ENCODE assay signal across 8 mouse cellular contexts in the genomic region with DNA sequence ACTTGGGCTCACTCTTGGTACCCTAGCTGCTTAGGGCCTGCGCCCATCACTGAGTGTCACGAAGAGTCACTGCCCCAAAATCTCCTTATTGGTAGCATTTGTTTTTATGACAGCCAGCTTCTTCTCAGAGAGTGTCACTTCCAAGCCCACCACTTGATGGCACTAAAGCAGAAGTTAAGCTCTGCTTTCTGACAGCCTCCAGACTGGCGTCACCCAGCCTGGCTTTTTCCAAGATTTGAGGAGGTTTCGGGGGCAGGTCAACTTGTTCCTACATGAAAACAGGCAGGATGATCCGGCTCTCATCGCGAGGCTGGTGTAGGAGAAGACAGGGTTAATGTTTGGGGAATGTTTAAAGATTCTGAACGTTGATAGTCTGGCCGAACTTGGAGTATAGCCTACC. TPM values are rescaled to one million over a fixed set of nuclear protein-coding genes. Genes with fewer than 3 reads are reported as not detected.
A peak's percentile ranks its signal among the peaks of the same experiment; 100 is the strongest.
DNase-seq lines count a peak whose midpoint lies in the region; ATAC-seq and TF ChIP-seq lines count a peak whose summit lies in the region.

No protein-coding gene starts in this region.

- 0 out of 2 replicates have a peak, but pooled peaks have one; percentile 6 for ATAC-seq in embryonic facial prominence, embryonic 12.5 days (ENCODE audit: insufficient number of reproducible peaks, insufficient read depth, low FRiP score, low TSS enrichment)
- peak; percentile 28 for ATAC-seq in limb, embryonic 13.5 days (ENCODE audit: low FRiP score, low read depth)
- ATAC-seq in stomach, postnatal 0 days (ENCODE audit: low FRiP score, low TSS enrichment) = no peak; the same call in 1 of the 2 replicates

- H3K9ac ChIP-seq in embryonic facial prominence, embryonic 12.5 days = no peak overlapping the region
- H3K9ac ChIP-seq in limb, embryonic 13.5 days = 0 out of 2 replicates have a peak overlapping the region, but pooled peaks have one; percentile 2
- no peak overlapping the region for H3K9ac ChIP-seq in stomach, postnatal 0 days (ENCODE audit: low read length)

- no peak overlapping the region for H3K4me3 ChIP-seq in embryonic facial prominence, embryonic 12.5 days
- H3K4me3 ChIP-seq in kidney, adult 2 months (ENCODE audit: insufficient read depth, low read depth, low read length) = no peak overlapping the region
- H3K4me3 ChIP-seq in limb, embryonic 13.5 days = no peak overlapping the region
- no peak overlapping the region for H3K4me3 ChIP-seq in stomach, postnatal 0 days (ENCODE audit: low read depth, low read length)

- peaks cover 63% of the 10 kb centered on the region for H3K4me1 ChIP-seq in embryonic facial prominence, embryonic 12.5 days
- H3K4me1 ChIP-seq in kidney, adult 2 months (ENCODE audit: control insufficient read depth, insufficient read depth, low read length) = peaks cover 18% of the 10 kb centered on the region
- peaks cover 61% of the 10 kb centered on the region for H3K4me1 ChIP-seq in limb, embryonic 13.5 days
- peaks cover 4% of the 10 kb centered on the region; the same call in 1 of the 2 replicates for H3K4me1 ChIP-seq in stomach, postnatal 0 days (replicated peaks; ENCODE audit: control insufficient read depth, insufficient read depth)

- TF ChIP-seq EP300 in stomach, postnatal 0 days (optimal IDR thresholded peaks at IDR 0.05) = no peak

- no peaks in the 10 kb centered on the region for H3K9me3 ChIP-seq in embryonic facial prominence, embryonic 12.5 days
- H3K9me3 ChIP-seq in limb, embryonic 13.5 days = no peaks in the 10 kb centered on the region
- no peaks in the 10 kb centered on the region for H3K9me3 ChIP-seq in stomach, postnatal 0 days (ENCODE audit: control insufficient read depth, low read length)

- H3K4me2 ChIP-seq in embryonic facial prominence, embryonic 12.5 days (replicated peaks) = no peak overlapping the region
- peak overlapping the region; percentile 30 for H3K4me2 ChIP-seq in limb, embryonic 13.5 days (replicated peaks)
- H3K4me2 ChIP-seq in stomach, postnatal 0 days (replicated peaks; ENCODE audit: low read depth) = no peak overlapping the region

- H3K27me3 ChIP-seq in embryonic facial prominence, embryonic 12.5 days = 0 out of 2 replicates have a peak, but pooled peaks cover 6% of the 10 kb centered on the region
- H3K27me3 ChIP-seq in kidney, adult 2 months (replicated peaks; ENCODE audit: control insufficient read depth, insufficient read depth, low read length) = no peaks in the 10 kb centered on the region
- H3K27me3 ChIP-seq in limb, embryonic 13.5 days = peaks cover 9% of the 10 kb centered on the region
- no peaks in the 10 kb centered on the region for H3K27me3 ChIP-seq in stomach, postnatal 0 days (ENCODE audit: control insufficient read depth, insufficient read depth, low read length)

- DNase-seq in CD4-positive helper T cell, adult 2 months (ENCODE audit: low read depth, low spot score) = peak; percentile 39
- peak; percentile 71 for DNase-seq in adrenal gland, postnatal 25 days
- peak; percentile 96 for DNase-seq in heart, adult 11 months
- DNase-seq in kidney, adult 2 months = peak; percentile 89
- peak; percentile 57 for DNase-seq in naive thymus-derived CD4-positive, alpha-beta T cell, adult 2 months (ENCODE audit: low read depth)
- DNase-seq in stomach, postnatal 0 days (ENCODE audit: low spot score) = peak; percentile 76

- 14% methylated on average over 9 of the region's 9 CpGs for WGBS in embryonic facial prominence, embryonic 12.5 days
- 13% methylated on average over 9 of the region's 9 CpGs for WGBS in kidney, adult 2 months
- WGBS in limb, embryonic 13.5 days = 11% methylated on average over 9 of the region's 9 CpGs
- WGBS in stomach, postnatal 0 days = 7% methylated on average over 9 of the region's 9 CpGs

- TF ChIP-seq POLR2A in kidney, adult 2 months (IDR thresholded peaks at IDR 0.05; ENCODE audit: low read depth, low read length) = no peak

- H3K27ac ChIP-seq in embryonic facial prominence, embryonic 12.5 days = no peak overlapping the region
- H3K27ac ChIP-seq in kidney, adult 2 months (ENCODE audit: insufficient read depth, low read depth, low read length) = no peak overlapping the region
- no peak overlapping the region for H3K27ac ChIP-seq in limb, embryonic 13.5 days
- no peak overlapping the region for H3K27ac ChIP-seq in stomach, postnatal 0 days (replicated peaks)

- H3K36me3 ChIP-seq in embryonic facial prominence, embryonic 12.5 days = no peaks in the 10 kb centered on the region
- no peaks in the 10 kb centered on the region for H3K36me3 ChIP-seq in kidney, adult 2 months (ENCODE audit: control insufficient read depth, insufficient read depth, low read length)
- no peaks in the 10 kb centered on the region for H3K36me3 ChIP-seq in limb, embryonic 13.5 days
- H3K36me3 ChIP-seq in stomach, postnatal 0 days (ENCODE audit: control insufficient read depth, insufficient read depth, low read length) = no peaks in the 10 kb centered on the region

- TF ChIP-seq CTCF in kidney, adult 2 months (conservative IDR thresholded peaks at IDR 0.05; ENCODE audit: insufficient read depth, insufficient read length, low read depth, low read length) = peak; percentile 86
- peak; percentile 92 for TF ChIP-seq CTCF in stomach, postnatal 0 days (IDR thresholded peaks at IDR 0.05; ENCODE audit: low read depth)

RNA-seq across cellular contexts. Expression of a gene that starts 54.9 kb away (rescaled TPM):
- total RNA-seq in adrenal gland, postnatal 25 days (2021) = 1.1 TPM in 1 of 2 replicates, not detected in the other
- polyA plus RNA-seq in embryonic facial prominence, embryonic 12.5 days (2016; fragmentation: Nextera tagmentation; extraction: Ambion mirVana) = 2.4 and 3.5 TPM in 2 replicates
- polyA plus RNA-seq in kidney, adult 2 months (2012; rRNA removed) = 109 and 146 TPM in 2 replicates
- 2.7 and 3.3 TPM in 2 replicates for polyA plus RNA-seq in limb, embryonic 13.5 days (2015; fragmentation: Nextera tagmentation; extraction: Ambion mirVana)
- polyA plus RNA-seq in stomach, postnatal 0 days (2015; fragmentation: Nextera tagmentation; extraction: Ambion mirVana) = 76.1 and 82.5 TPM in 2 replicates

Comparison
In these comparisons a context has a peak if more than half of its experiments do, and no peak if none do; other contexts are left out.
1. DNase-seq: peak in every context shown above with its lines; median percentile 96 in heart, adult 11 months; 89 in kidney, adult 2 months; 76 in stomach, postnatal 0 days; 71 in adrenal gland, postnatal 25 days; 57 in naive thymus-derived CD4-positive, alpha-beta T cell, adult 2 months; 39 in CD4-positive helper T cell, adult 2 months.
2. RNA of a gene that starts 54.9 kb away (polyA plus RNA-seq): 109 to 146 TPM in kidney, adult 2 months and 76.1 to 82.5 TPM in stomach, postnatal 0 days; 2.7 to 3.3 TPM in limb, embryonic 13.5 days and 2.4 to 3.5 TPM in embryonic facial prominence, embryonic 12.5 days; every median in the first group is over 10 times any median in the second.